Mouse (Mus musculus): Measurements from ENCODE around the gene Pipox.

- no peak for TF ChIP-seq GATA1 (IDR thresholded peaks at IDR 0.05; ENCODE audit: low read length)
- no peak for TF ChIP-seq TAL1 (IDR thresholded peaks at IDR 0.05; ENCODE audit: low read length)
Observed at GRCm38 (mm10) chr11:77874685-77875231, 19.1 kb downstream of the Pipox start.
